Mouse (Mus musculus) heart, postnatal 25 days (tissue): ENCODE data around the gene Snx7. TPM values are rescaled to one million over a fixed set of nuclear protein-coding genes. Genes with fewer than 3 reads are reported as not detected.

Source experiments
- microRNA-seq: library from miRNA; unstranded; fragments of <30 nt; microRNA quantifications from one replicate; pipeline ENCODE4 v1.2.0, GENCODE M21; 2022
- total RNA-seq, 2 experiments: library from RNA; stranded (reverse); gene quantifications; 2 replicates each; pipeline ENCODE4 v1.2.3; 2021

Gene Snx7
- total RNA-seq, 2 experiments from 2014 or later: 6.2 to 7.4 TPM

Small RNAs within 50 kb of the gene (microRNA-seq; reads per million reads assigned to microRNA genes)
- gene Gm24811: not detected
